Mouse (Mus musculus): ENCODE data around the gene Denr.
A peak's percentile ranks its signal among the peaks of the same experiment; 100 is the strongest.

Gene Denr

GRCm38 (mm10) chr5:123906976-123907630 is at the start of gene Denr:
Denr (plus strand) TSS chr5:123907175.
- peak; percentile 94 to 99 for DNase-seq (ENCODE audit: low spot score in 2 of 2)

GRCm38 (mm10) chr5:123858798-123859197 is 48.2 kb upstream of the Denr start:
- no peak for DNase-seq (ENCODE audit: low spot score in 2 of 2)

GRCm38 (mm10) chr5:123862374-123863350 is 44.3 kb upstream of the Denr start:
- DNase-seq (ENCODE audit: low spot score in 2 of 2) = no peak

DNA sequence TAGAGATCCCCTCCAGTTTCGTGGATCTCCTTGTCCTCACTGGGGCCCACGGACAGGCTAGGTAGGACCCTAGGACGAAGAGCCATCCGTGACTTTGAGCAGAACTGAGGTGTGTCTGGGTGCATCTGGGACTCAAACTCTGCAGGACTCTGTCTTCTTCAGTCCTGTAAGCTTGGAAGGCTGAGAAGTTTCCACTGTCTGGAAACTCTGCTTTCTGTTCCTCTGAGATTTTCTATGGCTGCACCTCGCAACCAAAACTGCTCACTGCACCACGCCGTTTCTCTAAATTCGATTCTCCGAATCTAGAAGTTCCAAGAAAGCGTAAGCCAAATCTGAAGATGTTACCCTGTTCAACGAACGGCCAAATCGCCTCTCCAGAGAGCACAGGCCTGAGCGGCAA is 43.0 kb upstream of the Denr start:
- no peak for DNase-seq (ENCODE audit: low spot score in 2 of 2)

DNA sequence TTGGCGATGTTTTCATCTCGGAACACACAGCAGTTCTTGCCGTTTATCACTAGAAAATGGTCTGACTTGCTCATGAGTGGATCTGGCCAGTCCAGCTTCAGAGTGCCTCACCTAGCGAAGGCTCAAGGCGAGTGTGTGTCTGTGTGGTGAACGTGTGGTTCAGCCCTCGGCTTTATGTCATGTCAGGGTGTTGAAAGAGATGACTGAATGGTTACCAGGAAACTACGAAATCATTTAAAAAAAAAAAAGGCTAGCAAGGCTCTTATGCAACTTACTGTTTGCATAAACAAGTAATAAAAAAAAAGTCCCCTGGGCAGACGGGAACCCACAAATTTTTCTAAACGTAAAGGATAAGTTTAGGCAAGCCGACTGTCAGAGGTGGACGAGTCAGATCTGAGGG is 41.6 kb upstream of the Denr start, which contains the start of gene Hcar2:
Gene Hcar2 (minus strand): TSS at position 135 of the 400 bp plus-strand sequence.
- DNase-seq (ENCODE audit: low spot score in 2 of 2) = no peak

GRCm38 (mm10) chr5:123866457-123866856 is 40.5 kb upstream of the Denr start:
- DNase-seq (ENCODE audit: low spot score in 2 of 2) = no peak

DNA sequence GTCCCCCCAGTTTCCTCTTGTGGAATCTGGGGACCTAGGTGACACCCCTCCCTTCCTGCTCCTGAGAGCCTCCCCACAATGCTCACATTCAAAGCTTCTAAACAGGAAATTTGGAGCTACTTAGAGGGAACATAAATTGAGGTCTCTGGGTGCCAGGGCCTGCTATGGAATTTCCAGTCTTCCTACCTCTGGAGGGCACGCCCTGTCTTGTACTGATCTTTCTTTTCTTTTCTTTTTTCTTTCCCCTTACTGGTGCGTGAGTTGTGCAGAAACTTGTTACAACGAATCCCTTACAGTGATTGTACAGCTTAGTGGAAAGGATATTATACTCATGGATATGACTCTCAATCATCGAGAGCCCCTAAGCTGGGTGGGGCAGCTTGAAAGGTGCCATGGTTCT is 37.4 kb upstream of the Denr start:
- no peak for DNase-seq (ENCODE audit: low spot score in 2 of 2)

GRCm38 (mm10) chr5:123874177-123874576 is 32.8 kb upstream of the Denr start:
- no peak for DNase-seq (ENCODE audit: low spot score in 2 of 2)

DNA sequence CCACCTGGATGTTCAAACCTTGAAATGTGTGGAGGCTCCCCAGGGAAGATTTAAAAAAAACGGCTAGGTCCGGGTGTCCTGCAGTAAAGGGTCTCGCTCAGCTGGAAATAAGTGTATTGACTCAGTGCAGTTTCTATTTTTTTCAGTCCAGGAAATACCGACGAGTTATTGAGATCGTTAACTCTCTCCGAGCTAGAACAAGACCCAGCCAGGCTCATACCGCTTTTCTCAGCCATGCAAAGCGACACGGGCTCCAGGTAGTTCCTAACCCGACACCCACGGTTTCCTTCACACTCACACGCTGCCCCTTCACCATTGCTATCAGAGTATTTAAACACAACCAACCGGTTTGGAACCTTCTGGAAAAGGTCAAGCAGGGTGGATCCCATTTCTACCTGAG is 28.9 kb upstream of the Denr start:
- no peak for DNase-seq (ENCODE audit: low spot score in 2 of 2)

DNA sequence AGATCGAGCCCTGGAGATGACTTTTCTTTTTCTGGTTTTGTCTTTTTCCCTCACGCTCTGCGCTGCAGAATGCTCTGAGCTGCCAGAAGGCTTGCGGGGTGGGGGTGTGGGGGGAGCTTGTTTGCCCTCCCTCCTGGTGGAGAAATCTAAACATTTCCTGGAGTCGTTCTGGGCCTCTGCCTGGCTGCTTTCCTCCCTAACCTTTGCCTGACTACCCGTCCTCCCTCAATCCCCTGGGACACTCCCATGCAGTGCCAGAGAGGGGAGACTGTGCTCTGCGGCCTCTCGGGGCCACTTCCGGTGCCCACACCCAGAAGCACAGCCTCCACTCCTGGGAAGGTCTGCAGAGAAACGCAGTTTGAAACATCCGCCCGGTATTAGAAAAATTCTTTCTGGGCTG is 27.0 kb upstream of the Denr start, which contains the start of gene Hcar1:
Gene Hcar1 (minus strand): TSS at position 93 of the 400 bp plus-strand sequence.
- DNase-seq (ENCODE audit: low spot score in 2 of 2) = no peak

DNA sequence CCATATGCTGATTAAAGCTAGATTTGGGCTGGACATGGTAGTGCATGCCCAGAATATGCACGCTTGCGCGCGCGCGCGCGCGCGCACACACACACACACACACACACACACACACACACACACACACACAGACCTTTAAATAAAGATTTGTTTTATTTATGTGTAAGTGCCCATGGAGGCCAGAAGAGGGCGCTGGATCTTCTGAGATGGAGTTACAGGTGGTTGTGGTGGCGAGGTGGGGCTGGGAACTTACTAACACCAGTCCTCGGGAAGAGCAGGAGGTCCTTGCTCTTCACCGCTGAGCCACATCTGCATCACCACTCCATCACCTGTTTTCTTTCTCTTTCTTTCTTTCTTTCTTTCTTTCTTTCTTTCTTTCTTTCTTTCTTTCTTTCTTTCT is 26.2 kb upstream of the Denr start:
- no peak for DNase-seq (ENCODE audit: low spot score in 2 of 2)

GRCm38 (mm10) chr5:123883891-123884290 is 23.1 kb upstream of the Denr start:
- DNase-seq (ENCODE audit: low spot score in 2 of 2) = no peak

DNA sequence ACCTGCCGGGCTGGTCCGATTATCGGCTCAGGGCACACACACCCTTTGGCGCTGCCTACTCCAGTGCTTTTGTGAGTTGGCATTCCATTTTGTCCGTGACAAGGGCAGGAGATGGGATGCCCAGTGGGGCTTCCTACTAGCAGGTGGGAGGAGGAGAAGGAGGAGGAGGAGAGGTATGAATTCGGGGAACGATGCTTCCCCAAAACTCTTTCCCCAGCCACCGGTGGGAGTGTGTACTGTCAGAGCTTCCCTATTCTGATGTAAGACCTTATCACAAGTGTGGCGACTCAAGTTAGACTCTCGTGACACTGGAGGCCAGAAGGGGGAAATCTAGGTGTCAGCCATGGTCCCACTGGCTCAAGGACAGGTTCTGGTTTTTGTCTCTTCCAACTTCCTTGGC is 22.6 kb upstream of the Denr start:
- no peak for DNase-seq (ENCODE audit: low spot score in 2 of 2)

DNA sequence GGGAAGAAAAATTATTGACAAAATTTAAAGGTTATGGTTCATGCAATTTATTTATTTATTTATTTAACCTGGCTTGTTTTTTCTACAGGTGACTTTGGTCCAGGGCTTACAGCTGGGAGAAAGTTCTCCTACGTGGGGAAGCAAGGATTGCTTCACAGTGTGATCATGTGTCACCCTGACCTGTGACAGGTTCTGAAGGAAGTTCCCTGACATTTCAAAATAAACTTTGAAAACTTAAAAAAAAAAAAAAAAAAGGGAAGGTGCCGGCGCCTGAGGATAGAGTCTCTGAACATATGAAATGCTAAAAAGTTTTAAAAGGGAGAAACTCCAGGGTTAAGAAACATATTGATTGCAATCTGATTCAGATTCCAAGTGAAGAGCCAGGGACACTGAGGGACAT is 20.6 kb upstream of the Denr start:
- no peak for DNase-seq (ENCODE audit: low spot score in 2 of 2)

- DNase-seq (ENCODE audit: low spot score in 2 of 2) = no peak
Measured at GRCm38 (mm10) chr5:123890312-123890711, 16.7 kb upstream of the Denr start.

- DNase-seq (ENCODE audit: low spot score in 2 of 2) = no peak
Measured at GRCm38 (mm10) chr5:123890987-123891386, 16.0 kb upstream of the Denr start.

- DNase-seq (ENCODE audit: low spot score in 2 of 2) = peak in 1 of 2 experiments; percentile 28
Measured at GRCm38 (mm10) chr5:123891669-123892068, 15.3 kb upstream of the Denr start.

GRCm38 (mm10) chr5:123893520-123893919 is 13.5 kb upstream of the Denr start:
- no peak for DNase-seq (ENCODE audit: low spot score in 2 of 2)

GRCm38 (mm10) chr5:123896395-123896794 is 10.6 kb upstream of the Denr start:
- DNase-seq (ENCODE audit: low spot score in 2 of 2) = no peak

- DNase-seq (ENCODE audit: low spot score in 2 of 2) = no peak
Measured at GRCm38 (mm10) chr5:123897352-123897751, 9.6 kb upstream of the Denr start.

DNA sequence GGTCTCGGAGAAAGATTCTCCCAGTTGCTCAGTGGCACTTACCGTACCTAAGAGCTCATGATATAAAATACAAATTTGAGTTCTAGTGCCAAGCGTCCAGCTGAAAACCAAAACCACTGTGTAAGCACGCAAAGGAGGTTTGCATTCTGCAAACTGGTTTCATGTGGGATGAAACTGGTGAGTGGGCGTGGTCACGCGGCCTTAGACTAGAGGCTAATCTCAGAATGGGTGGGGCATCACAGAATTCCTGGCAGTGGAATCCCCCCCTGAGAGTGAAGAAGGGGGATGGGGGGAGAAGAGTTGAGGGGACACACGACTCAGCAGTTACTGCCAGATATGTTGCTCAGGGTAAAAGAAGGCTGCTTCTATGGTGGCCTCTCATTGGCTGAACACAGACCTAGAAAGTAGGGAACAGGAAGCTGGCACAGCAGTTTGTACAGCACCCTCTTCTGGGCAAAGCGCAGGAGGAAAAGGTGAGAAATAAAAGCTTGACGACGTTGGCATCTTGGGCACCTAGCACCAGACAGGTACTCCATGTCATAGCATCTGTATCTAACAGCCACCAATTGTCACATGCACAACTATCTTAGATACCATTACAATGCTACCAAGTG is 2.8 kb upstream of the Denr start:
- no peak for DNase-seq (ENCODE audit: low spot score in 2 of 2)

All from frontal cortex, postnatal 10 days (tissue).